Mouse (Mus musculus) MEL (cell line): ENCODE results near the gene Plekho1.

Experiments
- CTCF ChIP-seq, 3 experiments: IDR thresholded peaks in 2 of 3; conservative IDR thresholded peaks in 1 of 3; 2 replicates each; pipeline ENCODE4 v1.5.1; 2011 to 2012; ENCODE audit warnings: low read length in 3 of 3, low read depth in 2 of 3, mild to moderate bottlenecking in 2 of 3, improper control_type of control experiment in 1 of 3, inconsistent platforms in 1 of 3, mixed read lengths in 1 of 3, moderate library complexity in 1 of 3; ENCODE audit not compliant: control insufficient read depth in 1 of 3, insufficient read depth in 1 of 3, poor library complexity in 1 of 3, severe bottlenecking in 1 of 3
- ELF1 ChIP-seq: IDR thresholded peaks from 2 replicates; pipeline ENCODE4 v1.6.1; 2014; ENCODE audit warnings: low read depth, mild to moderate bottlenecking, inconsistent platforms, low read length, improper control_type of control experiment, moderate library complexity
- EP300 ChIP-seq, 2 experiments: IDR thresholded peaks; 2 replicates each; pipeline ENCODE4 v1.6.1; 2011; ENCODE audit warnings: improper control_type of control experiment in 2 of 2, low read length in 2 of 2, low read depth in 1 of 2, mild to moderate bottlenecking in 1 of 2
- ETS1 ChIP-seq: IDR thresholded peaks from 2 replicates; pipeline ENCODE4 v1.6.1; 2012; ENCODE audit warnings: low read depth, mild to moderate bottlenecking, inconsistent platforms, low read length, improper control_type of control experiment, moderate library complexity
- NRF1 ChIP-seq: IDR thresholded peaks from 2 replicates; pipeline ENCODE4 v1.6.1; 2014; ENCODE audit warnings: low read depth, mild to moderate bottlenecking, inconsistent platforms, low read length, improper control_type of control experiment, moderate library complexity; ENCODE audit not compliant: poor library complexity, insufficient read depth, severe bottlenecking
- POLR2A ChIP-seq, 2 experiments: IDR thresholded peaks; 2 replicates each; pipeline ENCODE4 v1.6.1; 2011 to 2012; ENCODE audit warnings: low read length in 2 of 2, mild to moderate bottlenecking in 2 of 2, control low read depth in 1 of 2, improper control_type of control experiment in 1 of 2, low read depth in 1 of 2, moderate library complexity in 1 of 2; ENCODE audit not compliant: control insufficient read depth in 1 of 2, insufficient read depth in 1 of 2, poor library complexity in 1 of 2
- POLR2AphosphoS2 ChIP-seq: IDR thresholded peaks from 2 replicates; pipeline ENCODE4 v1.6.1; 2011; ENCODE audit warnings: low read length, improper control_type of control experiment
- SIN3A ChIP-seq: IDR thresholded peaks from 2 replicates; pipeline ENCODE4 v1.6.1; 2012; ENCODE audit warnings: low read length, improper control_type of control experiment, inconsistent platforms
- TAL1 ChIP-seq: IDR thresholded peaks from 2 replicates; pipeline ENCODE4 v1.6.1; 2012; ENCODE audit warnings: mild to moderate bottlenecking, inconsistent platforms, low read length, moderate library complexity, mixed read lengths
- TCF12 ChIP-seq: IDR thresholded peaks from 2 replicates; pipeline ENCODE4 v1.6.1; 2014; ENCODE audit warnings: low read depth, mild to moderate bottlenecking, inconsistent platforms, low read length, improper control_type of control experiment, moderate library complexity
- ZC3H11A ChIP-seq: IDR thresholded peaks from 2 replicates; pipeline ENCODE4 v1.6.1; 2012; ENCODE audit warnings: low read depth, mild to moderate bottlenecking, inconsistent platforms, low read length, improper control_type of control experiment

DNA sequence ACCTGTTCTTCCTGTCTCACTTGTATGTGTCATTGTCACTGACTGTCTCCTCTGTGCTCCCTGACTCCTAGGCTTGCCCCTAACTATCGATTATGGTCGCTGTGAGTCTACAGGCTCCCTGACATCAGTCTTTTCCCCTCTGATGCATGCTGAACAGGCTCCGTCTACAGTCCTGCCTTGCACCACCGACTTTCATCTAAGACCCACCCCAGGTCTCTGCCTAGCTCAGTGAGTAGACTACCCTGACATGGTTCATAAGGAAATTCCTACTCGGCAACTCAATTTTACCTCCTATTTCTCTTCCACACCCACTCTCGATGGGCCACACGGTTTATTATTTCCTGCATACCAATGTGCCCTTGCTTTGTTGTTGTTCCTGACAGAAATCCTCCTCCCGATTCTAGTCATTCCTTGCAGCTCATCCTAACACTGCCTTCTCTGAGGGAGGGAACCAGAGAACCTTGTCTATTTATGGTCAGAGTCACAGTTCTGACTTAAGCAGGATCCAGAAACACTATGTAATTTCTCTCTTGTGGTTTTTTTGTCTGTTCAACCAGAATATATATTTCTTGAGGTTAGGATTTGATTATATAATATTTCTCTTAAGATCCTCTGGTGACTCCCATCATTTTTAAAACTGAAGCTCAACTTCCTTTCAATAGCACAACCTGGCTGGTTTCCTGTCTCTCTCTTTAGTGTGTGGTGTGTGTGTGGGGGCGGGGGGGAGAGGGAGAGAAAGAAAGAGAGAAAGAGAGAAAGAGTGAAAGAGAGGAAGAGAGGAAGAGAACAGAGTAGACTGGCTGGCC lies 44.3 kb upstream of the Plekho1 start:
- TF ChIP-seq POLR2A (IDR thresholded peaks at IDR 0.05; ENCODE audit: control insufficient read depth in 1 of 2, insufficient read depth in 1 of 2, low read depth in 1 of 2, low read length in 2 of 2, poor library complexity in 1 of 2), result no peak
- no peak for TF ChIP-seq SIN3A
- no peak for TF ChIP-seq NRF1
- no peak for TF ChIP-seq ELF1
- no peak for TF ChIP-seq CTCF (IDR thresholded peaks at IDR 0.05 in 2 of 3, conservative IDR thresholded peaks at IDR 0.05 in 1 of 3; ENCODE audit: control insufficient read depth in 1 of 3, insufficient read depth in 1 of 3, low read depth in 2 of 3, low read length in 3 of 3, poor library complexity in 1 of 3, severe bottlenecking in 1 of 3)
- no peak for TF ChIP-seq TAL1
- no peak for TF ChIP-seq EP300 (IDR thresholded peaks at IDR 0.05; ENCODE audit: low read depth in 1 of 2, low read length in 2 of 2)
- TF ChIP-seq ZC3H11A, result no peak
- TF ChIP-seq ETS1, result no peak
- TF ChIP-seq TCF12, result no peak
- no peak for TF ChIP-seq POLR2AphosphoS2
